Mouse (Mus musculus): Measurements from ENCODE around the gene G6pc3.

G6pc3 gene

DNA sequence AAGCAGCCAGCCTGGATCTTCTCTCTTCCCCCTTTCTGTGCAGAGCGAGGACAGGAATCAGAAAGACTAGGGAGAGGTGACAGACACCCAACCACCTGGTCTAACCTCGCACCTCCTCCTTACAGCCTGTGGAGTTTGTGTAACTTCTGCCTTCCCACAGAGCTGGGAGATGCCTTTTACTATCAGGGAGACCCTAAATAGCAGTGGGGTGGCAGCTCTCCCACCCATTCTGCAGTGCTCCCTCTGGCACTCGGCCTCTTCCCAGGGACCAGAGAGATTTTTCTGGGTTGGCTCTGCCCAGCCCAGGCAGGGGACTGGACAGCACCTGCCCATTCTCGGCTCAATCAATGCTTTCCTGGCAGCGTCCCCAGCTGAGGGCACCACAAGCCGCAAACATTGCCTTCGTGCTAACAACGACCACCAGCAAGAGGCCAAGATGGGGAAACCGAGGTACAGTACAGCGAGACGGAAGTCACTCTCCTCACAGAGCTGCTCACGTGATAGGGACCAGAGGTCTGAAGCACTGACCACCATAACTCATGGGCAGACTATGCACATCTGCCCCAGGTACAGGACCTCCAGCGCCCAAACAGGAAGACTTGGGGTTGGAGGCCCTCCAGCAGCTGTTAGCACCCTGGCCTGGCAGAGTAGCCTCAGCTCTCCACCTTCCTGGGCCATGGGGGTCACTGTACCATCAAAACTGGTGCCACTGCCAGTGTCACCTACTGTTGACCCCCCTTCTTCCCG lies 30.0 kb downstream of the G6pc3 start:
- peak in 1 of 2 experiments; percentile 37 for DNase-seq

DNA sequence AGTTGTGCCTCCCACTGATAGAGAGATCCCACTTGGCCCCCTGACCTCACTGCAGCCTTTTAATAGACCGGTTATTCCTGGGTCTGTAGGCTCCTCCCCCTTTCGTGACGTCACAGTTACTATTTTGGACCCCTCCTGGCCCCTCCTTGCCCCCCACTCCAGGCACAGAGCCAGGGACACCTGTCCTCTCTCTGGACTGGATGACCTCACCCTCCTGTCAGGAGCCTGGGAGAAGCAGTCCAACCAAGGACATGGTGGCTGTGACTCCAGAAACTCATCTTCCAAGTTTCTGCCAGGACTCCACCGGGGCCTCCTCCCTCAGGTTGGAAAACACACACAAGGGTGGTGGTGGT lies 30.6 kb downstream of the G6pc3 start:
- peak in 1 of 2 experiments; percentile 34 for DNase-seq

GRCm38 (mm10) chr11:102220451-102220850 lies 31.0 kb downstream of the G6pc3 start:
- peak in 1 of 2 experiments; percentile 23 for DNase-seq

DNA sequence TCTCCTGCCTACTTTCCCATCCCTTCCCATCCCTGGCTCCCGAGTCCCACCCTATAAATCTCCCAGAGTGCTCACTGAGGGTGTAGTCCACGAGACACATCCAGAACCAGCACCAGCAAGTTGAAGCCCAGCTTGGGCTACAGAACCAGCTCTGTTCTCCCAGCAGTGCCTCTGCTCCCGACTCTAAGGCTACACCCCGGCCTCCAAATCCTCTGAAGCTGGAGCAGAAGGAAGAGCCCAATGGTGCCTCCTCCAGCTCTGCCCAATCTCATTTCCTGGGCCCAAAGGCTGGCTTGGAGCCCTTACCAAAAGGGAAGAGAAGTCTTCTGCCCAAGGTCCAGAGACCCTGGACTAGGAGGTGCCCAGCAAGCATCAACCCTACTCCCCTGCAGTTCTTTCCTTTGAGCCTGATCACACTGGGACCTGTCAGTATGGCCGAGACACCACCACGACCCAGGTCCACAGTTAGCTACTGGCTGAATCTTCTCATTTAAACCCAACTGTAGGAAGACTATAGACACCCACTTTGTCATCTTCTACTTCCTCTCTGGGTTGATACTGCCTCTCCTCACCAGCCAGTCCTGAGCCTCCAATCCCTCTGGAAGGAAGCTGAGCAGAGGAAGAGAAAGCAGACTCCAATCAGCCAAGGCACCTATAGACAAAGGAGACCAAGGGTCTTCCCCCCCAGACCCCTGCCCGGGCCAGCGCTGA lies 32.0 kb downstream of the G6pc3 start:
- DNase-seq: no peak

- peak in 1 of 2 experiments; percentile 23 for DNase-seq
These were observed 32.5 kb downstream of the G6pc3 start for GRCm38 (mm10) chr11:102221954-102222351.

GRCm38 (mm10) chr11:102223166-102223565 lies 33.7 kb downstream of the G6pc3 start:
- DNase-seq: peak; percentile 70 to 77

- DNase-seq: peak in 1 of 2 experiments; percentile 52
These were observed 35.3 kb downstream of the G6pc3 start for GRCm38 (mm10) chr11:102224686-102225085.

DNA sequence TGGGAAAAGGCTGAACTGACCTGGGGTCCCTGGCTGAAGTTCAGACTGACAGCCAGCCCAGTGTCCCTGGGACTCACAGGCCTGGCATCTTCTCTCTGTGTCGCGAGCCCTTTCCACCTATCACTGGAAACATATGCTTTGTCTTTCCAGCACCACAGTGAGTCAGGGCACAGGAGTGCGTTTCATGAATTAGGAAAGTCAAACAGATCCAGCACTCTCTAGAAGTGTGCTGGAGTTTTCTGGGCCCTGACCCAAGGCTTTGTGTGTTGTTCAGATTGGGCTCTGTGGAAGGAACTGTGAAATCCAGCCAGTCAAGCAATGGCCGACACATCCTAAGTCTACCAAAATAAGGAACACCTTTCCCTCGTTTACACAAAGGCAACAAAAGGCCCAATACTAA lies 35.8 kb downstream of the G6pc3 start:
- peak in 1 of 2 experiments; percentile 54 for DNase-seq

- DNase-seq: peak in 1 of 2 experiments; percentile 32
These were observed 36.9 kb downstream of the G6pc3 start for GRCm38 (mm10) chr11:102226067-102226978.

DNA sequence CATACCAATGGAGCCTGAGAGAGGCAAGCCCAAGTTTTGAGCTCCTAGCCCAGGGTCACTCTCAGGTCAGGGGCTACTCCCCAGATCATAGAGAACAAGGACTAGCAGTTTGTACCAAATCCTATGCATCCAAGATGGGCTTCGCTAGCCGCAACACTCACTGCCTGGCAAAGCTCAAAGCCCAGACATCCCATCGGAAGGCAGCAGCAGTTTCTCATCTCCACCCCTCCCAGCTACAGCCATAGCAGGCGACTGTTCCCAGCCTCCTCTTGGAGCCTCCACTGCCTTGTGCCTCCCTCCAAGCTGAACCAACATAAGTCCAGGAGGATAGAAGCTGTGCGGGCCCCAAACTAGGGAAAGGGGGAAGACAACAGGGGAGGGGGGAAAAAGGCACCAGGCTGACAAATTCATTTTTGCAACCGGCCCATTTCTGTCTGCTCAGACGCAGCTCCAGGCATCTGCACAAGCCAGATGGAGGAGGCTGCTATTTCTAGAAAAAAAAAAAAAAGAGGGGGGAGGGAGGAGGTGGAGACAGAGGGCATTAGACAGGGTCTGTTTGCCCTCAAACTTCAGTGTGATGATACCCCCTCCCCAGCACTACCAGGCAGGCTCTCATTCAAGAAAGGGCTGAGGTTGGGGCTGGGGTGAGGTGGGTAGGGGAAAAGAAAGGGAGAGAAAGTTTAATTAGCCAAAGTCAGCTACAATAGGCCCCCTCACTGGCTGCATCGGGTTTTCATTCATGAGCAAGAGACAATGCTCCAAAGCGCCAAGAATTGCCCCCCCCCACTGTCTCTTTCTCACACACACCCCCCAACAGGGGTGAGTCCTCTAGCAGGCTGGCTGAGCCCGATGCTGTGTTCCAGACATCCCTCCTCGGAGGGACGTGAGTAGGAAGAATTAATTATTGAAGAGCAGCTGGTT lies 38.1 kb downstream of the G6pc3 start:
- DNase-seq: peak in 1 of 2 experiments; percentile 30

DNA sequence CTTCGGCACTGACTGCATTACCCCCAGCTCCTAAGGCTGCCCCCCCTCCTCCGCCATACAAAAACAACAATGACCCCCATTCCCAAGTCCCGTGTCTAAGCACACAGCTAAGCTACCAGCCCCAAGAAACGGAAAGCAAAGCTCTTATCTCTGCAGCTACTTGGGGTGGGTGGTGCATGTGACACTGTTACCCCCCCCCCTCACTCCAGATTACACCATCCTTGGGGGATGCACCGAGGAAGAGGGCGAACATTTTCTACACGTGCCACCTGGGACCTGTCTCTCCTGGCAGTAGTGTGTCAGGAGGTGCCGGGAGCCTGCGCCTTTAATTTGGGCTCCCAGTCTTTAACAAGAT lies 38.7 kb downstream of the G6pc3 start:
- no peak for DNase-seq

GRCm38 (mm10) chr11:102228646-102229268 lies 39.3 kb downstream of the G6pc3 start:
- no peak for DNase-seq

DNA sequence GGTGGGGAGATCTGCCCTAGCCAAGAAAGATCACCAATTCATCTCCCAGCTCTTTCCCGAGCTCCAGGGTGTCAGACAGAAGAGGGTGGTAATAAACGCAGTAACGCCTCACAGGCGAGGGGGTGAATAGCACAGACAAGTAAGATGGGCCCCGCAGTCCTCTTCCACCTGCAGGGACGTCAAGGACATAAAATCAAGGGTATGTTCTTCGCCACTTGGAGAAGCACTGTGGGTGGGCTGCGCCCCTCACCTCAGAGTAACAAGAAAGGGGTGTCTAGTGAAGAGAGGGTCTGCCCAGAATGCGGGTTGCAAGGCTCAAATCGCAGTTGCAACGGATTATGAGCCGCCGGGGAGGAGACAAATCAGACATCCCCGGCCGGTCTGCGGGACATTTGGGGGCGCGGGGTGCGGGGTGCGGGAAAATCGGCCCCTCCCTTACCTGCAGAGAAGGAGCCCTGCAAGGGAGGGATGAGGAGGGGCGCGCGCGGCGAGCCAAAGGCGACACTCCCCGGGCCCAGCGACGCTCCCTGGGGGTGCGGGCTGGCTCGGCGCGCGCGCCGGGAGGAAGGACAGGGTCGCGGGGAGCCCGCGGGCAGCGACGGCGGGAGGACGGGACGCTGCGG lies 40.0 kb downstream of the G6pc3 start:
- peak in 1 of 2 experiments; percentile 27 for DNase-seq

GRCm38 (mm10) chr11:102230006-102230741 lies 40.8 kb downstream of the G6pc3 start, which contains the start of gene Hdac5:
TSS of gene Hdac5 (minus strand) at chr11:102230166.
- peak; percentile 97 to 98 for DNase-seq

DNA sequence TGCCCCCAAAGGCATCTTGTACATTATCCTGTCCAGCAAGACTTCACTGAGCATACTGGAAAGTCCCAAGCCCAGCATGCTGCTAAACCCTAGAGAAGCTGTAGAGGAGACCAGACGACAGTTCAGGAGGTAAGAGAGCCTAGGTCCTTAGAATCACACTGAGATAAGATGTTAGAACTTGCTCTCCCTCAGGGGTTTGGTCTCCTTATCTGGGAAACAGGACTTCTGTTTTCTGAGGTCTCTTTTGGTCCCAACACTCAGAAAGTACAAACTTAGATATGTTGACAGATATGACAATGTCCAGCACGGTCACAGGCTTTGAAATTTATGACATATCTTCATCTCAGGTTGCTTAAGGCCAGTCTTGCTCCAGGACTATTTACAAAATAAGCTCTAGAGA lies 46.6 kb downstream of the G6pc3 start:
- DNase-seq: no peak

- no peak for DNase-seq
These were observed 51.2 kb downstream of the G6pc3 start for GRCm38 (mm10) chr11:102240636-102241035.

DNA sequence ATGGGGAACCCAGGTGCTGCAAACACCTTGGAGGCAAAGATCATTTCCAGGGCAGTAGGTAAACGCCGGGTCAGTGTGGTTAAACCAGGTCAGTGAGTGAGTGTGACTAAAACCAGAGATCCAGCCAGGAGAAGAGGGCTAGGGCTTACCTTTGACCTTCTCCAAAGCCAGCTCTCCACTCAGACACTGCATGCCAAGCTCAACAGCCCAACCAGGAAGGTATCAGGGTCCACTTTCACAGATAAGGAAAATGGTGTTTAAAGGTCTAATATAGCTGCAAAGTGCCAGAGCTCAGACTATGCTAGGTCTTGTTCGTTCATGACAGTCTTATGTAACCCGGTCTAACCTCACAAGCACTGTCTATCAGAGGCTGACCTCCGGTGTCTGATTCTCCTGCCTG lies 51.8 kb downstream of the G6pc3 start:
- no peak for DNase-seq

- no peak for DNase-seq
These were observed 52.5 kb downstream of the G6pc3 start for GRCm38 (mm10) chr11:102241874-102242273.
